Mouse (Mus musculus): Measurements from ENCODE around the gene Angpt4. TPM values are rescaled to one million over a fixed set of nuclear protein-coding genes. Genes with fewer than 3 reads are reported as not detected.

Angpt4 gene
- not detected in 2 replicates for polyA plus RNA-seq (2015; fragmentation: Nextera tagmentation; extraction: Ambion mirVana)

DNA sequence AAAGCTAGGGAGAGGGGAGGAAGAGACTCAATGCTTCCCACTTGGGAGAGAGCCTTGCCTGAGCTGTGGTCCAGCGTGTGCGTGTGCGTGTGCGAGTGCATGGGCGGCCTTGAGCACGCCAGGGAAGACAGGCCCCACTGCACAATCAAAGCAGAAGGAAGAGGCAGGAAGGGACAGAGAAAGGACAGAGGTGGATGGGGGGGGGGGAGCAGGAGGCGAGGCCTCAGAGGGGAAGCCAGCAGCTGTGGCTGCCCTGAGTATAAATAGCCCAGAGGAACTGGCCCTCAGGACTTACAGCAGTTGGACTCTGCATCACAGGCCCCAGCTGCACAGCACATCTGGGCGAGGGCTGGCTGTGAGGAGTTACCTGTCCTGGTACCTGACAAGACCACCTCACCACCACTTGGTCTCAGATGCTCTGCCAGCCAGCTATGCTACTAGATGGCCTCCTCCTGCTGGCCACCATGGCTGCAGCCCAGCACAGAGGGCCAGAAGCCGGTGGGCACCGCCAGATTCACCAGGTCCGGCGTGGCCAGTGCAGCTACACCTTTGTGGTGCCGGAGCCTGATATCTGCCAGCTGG is at the start of gene Angpt4:
Angpt4 (plus strand) TSS at position 292 of the 582 bp plus-strand sequence.
- Histone ChIP-seq H3K27ac (no peak within 1 kb of the TSS), H3K4me2 (no peak within 1 kb of the TSS), H3K4me3 (no peak within 1 kb of the TSS), H3K9me3 (replicated peaks) (no peaks in the 10 kb centered on the region), H3K27me3 (no peaks in the 10 kb centered on the region), H3K9ac (no peak within 1 kb of the TSS), H3K36me3 (ENCODE audit: poor library complexity, severe bottlenecking) (no peaks in the 10 kb centered on the region), H3K4me1 (no peaks in the 10 kb centered on the region)
- no peak for ATAC-seq
- WGBS, result 75% methylated on average over 13 of the region's 13 CpGs

DNA sequence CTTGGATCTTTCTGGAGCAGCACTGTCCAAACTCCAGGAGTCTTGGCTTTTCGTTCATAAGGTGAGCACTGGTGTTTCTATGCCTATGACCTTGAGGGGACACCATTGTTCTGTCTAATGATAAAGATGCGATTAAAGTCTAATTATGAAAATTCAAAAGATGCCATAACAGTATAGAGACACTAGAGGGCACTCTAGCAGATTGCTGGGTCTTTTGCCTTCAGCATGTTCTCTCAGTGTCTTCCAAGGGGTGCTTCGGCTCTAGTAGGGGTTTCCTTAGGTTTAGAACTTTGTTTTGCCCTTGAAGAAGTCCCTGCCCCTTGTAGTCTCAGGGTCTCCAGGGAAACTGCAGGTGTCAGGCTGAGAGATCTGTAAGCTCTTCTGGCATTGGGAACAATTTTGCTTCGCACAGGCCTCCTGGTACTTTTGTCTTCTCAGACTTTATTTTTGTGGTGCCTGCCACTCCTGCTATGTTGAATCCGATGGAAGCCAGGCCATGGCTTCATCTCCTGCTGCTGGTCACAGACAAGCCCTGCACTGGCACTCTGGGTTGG is 48.7 kb upstream of the Angpt4 start:
- Histone ChIP-seq H3K4me2 (no peak overlapping the region), H3K9me3 (replicated peaks) (no peaks in the 10 kb centered on the region), H3K27ac (no peak overlapping the region), H3K4me3 (no peak overlapping the region), H3K27me3 (no peaks in the 10 kb centered on the region), H3K9ac (no peak overlapping the region), H3K36me3 (ENCODE audit: poor library complexity, severe bottlenecking) (no peaks in the 10 kb centered on the region), H3K4me1 (peaks cover 7% of the 10 kb centered on the region)
- no peak for ATAC-seq
- WGBS, result 42% methylated on average over 5 of the region's 5 CpGs

DNA sequence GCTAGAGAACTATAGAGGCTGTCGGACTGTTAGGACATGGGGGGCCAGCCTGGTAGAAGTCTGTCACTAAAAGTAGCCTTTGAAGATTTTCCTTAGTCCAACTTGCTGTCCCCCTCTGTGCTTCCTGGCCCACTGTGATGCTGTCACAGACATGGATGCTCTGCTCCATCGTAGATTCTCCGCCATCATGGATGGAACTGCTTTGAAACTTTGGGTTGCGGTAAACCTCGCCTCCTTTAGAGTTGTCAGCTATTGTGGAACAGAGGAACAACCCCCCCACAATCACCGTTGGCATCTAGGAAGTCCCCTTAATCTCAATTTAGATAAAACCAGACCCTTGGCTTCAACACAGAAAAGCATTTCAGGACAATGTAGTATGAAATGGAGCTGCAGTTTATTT is 46.1 kb upstream of the Angpt4 start:
- Histone ChIP-seq H3K9me3 (replicated peaks) (no peaks in the 10 kb centered on the region), H3K27ac (no peak overlapping the region), H3K4me3 (no peak overlapping the region), H3K9ac (no peak overlapping the region), H3K36me3 (ENCODE audit: poor library complexity, severe bottlenecking) (no peaks in the 10 kb centered on the region), H3K4me1 (peaks cover 7% of the 10 kb centered on the region), H3K27me3 (no peaks in the 10 kb centered on the region), H3K4me2 (no peak overlapping the region)
- ATAC-seq, result no peak
- 89% methylated on average over 6 of the region's 6 CpGs for WGBS

DNA sequence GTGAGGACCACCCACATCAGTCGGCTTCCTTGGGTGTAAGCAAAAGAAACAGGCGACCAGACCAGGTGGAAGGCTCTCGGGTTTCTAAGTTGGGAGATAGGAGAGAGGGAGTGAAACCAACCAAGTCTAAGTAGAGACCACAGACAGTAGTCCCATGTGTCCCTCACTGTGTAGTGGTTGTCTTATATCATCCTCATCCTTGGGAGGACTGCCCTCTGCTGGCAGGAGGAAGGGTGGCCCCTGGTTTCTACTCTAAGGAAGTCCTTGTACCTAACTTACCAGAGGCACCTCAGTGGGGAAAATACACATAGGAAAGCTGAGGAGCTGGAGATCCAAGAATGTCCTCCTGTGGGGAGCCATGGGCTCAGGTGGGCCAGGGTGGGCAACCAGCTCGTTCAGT is 44.5 kb upstream of the Angpt4 start:
- WGBS, result 46% methylated on average over 4 of the region's 4 CpGs
- Histone ChIP-seq H3K27me3 (no peaks in the 10 kb centered on the region), H3K4me2 (no peak overlapping the region), H3K9ac (no peak overlapping the region), H3K27ac (no peak overlapping the region), H3K4me1 (peaks cover 7% of the 10 kb centered on the region), H3K9me3 (replicated peaks) (no peaks in the 10 kb centered on the region), H3K4me3 (no peak overlapping the region), H3K36me3 (ENCODE audit: poor library complexity, severe bottlenecking) (no peaks in the 10 kb centered on the region)
- peak; percentile 59; the same call in 1 of the 2 replicates for ATAC-seq

DNA sequence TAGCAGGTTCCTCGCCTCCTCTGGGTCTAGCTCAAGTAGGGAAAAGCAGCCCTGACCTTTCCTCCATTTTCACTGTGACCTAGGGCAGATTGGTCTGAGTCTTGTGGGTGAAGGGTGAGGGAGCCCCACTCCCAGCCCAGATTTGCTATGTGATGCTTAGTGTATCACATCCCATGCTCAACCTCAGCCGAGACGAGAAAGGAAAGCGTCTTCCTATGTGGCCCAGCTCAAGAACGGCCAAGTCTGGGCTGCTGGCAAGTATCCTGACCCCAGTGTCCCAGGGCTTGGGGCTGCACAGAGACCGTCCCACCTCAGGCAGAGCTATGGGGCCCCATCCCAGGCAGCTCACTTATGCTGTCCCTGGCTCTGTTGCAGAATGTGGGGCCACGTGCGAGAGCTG is 42.8 kb upstream of the Angpt4 start:
- no peaks in the 10 kb centered on the region for H3K9me3 ChIP-seq (replicated peaks)
- H3K4me1 ChIP-seq, result no peaks in the 10 kb centered on the region
- no peak overlapping the region for H3K4me3 ChIP-seq
- no peak overlapping the region for H3K9ac ChIP-seq
- no peak overlapping the region for H3K4me2 ChIP-seq
- no peaks in the 10 kb centered on the region for H3K36me3 ChIP-seq (ENCODE audit: poor library complexity, severe bottlenecking)
- ATAC-seq, result no peak
- H3K27me3 ChIP-seq, result no peaks in the 10 kb centered on the region
- whole genome bisulfite sequencing, result 80% methylated on average over 8 of the region's 8 CpGs
- no peak overlapping the region for H3K27ac ChIP-seq

DNA sequence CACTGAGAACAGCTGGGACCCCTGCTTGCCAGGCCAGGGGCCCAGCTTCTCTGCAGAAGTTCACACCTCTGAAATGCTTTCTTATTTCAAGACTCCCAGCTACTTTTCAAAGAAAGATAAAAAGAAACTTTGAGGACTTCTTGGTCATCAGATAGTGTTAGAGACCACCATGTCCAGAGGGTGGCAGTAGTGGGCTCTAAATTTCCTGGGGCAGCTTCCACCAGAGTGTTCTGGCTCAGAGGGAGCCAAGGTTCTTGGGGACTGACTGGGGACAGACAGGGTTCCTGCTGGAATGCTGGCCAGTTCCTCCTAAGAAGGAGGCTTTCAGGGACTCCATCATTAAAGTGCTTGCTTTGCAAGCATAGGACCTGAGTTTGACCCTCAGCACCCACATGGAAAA is 36.5 kb upstream of the Angpt4 start:
- H3K9me3 ChIP-seq (replicated peaks), result no peaks in the 10 kb centered on the region
- no peak overlapping the region for H3K9ac ChIP-seq
- H3K4me1 ChIP-seq, result no peaks in the 10 kb centered on the region
- no peaks in the 10 kb centered on the region for H3K36me3 ChIP-seq (ENCODE audit: poor library complexity, severe bottlenecking)
- no peak for ATAC-seq
- H3K4me3 ChIP-seq, result no peak overlapping the region
- H3K27me3 ChIP-seq, result no peaks in the 10 kb centered on the region
- H3K4me2 ChIP-seq, result no peak overlapping the region
- no peak overlapping the region for H3K27ac ChIP-seq

DNA sequence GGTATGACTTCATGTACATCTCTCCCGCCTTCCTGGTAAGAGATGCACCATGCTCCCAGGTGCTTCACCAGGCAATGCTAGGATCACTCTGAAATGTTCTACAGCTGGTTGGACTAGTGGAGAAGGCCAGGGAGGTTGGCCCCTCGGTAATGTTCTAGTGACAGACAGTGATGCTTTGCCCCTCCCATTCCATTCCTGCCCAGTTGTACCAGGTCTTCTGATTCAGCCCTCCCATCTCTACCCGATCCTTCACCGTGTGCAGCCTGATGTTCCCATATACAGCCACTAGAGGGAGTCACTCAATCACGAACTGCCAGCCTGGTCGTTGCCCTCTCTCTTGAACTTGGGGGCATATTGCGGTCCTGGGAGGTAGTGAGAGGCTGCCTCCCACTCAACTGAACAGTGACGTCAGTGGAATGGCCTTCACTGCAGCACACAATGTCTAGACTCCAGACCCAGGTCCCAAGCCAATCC is 35.0 kb upstream of the Angpt4 start:
- 15% methylated on average over 8 of the region's 8 CpGs for WGBS
- peak; percentile 83 for ATAC-seq
- no peak overlapping the region for H3K27ac ChIP-seq
- no peak overlapping the region for H3K4me2 ChIP-seq
- H3K9ac ChIP-seq, result no peak overlapping the region
- no peaks in the 10 kb centered on the region for H3K36me3 ChIP-seq (ENCODE audit: poor library complexity, severe bottlenecking)
- no peaks in the 10 kb centered on the region for H3K9me3 ChIP-seq (replicated peaks)
- H3K27me3 ChIP-seq, result no peaks in the 10 kb centered on the region
- no peak overlapping the region for H3K4me3 ChIP-seq
- no peaks in the 10 kb centered on the region for H3K4me1 ChIP-seq

DNA sequence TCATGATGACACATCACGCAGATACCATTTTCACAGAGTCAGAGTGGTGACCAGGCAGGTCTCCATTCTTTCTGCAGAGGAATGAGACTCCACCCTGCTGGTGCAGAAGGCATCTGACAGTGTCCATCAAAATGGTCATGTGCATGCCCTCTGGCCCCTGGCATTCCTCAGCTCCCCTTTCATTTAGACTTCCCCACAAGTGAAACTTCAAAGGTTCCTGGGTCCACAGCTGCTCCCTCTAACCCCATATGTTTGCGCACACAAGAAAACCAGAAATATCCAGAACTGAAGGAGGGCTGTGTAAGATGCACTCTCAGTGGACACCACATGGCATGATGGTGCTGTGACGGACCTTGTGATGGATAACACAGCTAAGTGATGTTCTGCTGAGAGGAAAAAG is 32.4 kb upstream of the Angpt4 start:
- no peaks in the 10 kb centered on the region for H3K4me1 ChIP-seq
- no peaks in the 10 kb centered on the region for H3K9me3 ChIP-seq (replicated peaks)
- H3K9ac ChIP-seq, result no peak overlapping the region
- 81% methylated on average over 3 of the region's 3 CpGs for WGBS
- no peak overlapping the region for H3K27ac ChIP-seq
- H3K4me3 ChIP-seq, result no peak overlapping the region
- ATAC-seq, result no peak
- no peak overlapping the region for H3K4me2 ChIP-seq
- no peaks in the 10 kb centered on the region for H3K27me3 ChIP-seq
- no peaks in the 10 kb centered on the region for H3K36me3 ChIP-seq (ENCODE audit: poor library complexity, severe bottlenecking)

DNA sequence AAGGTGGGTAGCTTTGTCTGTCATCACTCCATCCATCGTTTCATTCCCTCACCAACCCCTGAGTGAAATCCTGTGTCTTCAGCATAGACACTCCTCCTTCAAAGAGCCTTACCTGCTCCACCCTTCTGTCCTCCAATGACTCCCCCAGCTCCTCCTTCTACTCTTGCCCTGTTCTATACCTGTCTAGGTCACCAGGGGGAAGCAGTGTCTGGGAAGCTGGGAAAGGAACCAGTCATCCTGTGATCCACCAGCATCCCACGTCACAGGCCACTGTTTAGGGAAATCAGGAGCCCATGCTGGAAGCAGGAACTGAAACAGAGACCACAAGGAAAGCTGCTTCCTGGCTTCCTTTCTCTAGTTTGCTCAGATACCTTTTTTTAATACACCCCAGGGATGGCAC is 31.2 kb upstream of the Angpt4 start:
- WGBS, result 70% methylated on average over 2 of the region's 2 CpGs
- no peaks in the 10 kb centered on the region for H3K4me1 ChIP-seq
- no peak overlapping the region for H3K9ac ChIP-seq
- no peak overlapping the region for H3K27ac ChIP-seq
- H3K4me3 ChIP-seq, result no peak overlapping the region
- no peak overlapping the region for H3K4me2 ChIP-seq
- no peak for ATAC-seq
- H3K36me3 ChIP-seq (ENCODE audit: poor library complexity, severe bottlenecking), result no peaks in the 10 kb centered on the region
- H3K27me3 ChIP-seq, result no peaks in the 10 kb centered on the region
- no peaks in the 10 kb centered on the region for H3K9me3 ChIP-seq (replicated peaks)

DNA sequence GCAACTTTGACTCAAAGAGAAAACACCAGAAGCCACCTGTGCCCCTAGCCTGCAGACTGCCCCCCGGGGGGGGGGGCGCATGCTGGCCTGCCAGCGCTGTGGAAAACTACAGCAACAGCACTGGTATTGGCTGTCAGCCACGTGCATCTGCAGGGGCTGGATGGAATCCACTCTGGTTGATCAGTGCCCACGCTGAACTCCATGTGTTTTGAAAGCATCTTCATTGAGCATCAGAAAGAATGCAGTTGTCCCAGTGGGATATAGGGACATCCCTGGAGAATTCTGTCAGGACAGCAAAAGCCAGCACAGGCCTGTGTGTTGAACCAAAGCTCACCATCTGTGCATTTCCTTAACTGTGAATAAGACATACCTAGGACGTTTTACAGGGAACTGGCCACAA is 20.0 kb upstream of the Angpt4 start:
- Histone ChIP-seq H3K9me3 (replicated peaks) (no peaks in the 10 kb centered on the region), H3K36me3 (ENCODE audit: poor library complexity, severe bottlenecking) (no peaks in the 10 kb centered on the region), H3K27me3 (no peaks in the 10 kb centered on the region), H3K4me3 (no peak overlapping the region), H3K27ac (no peak overlapping the region), H3K4me2 (no peak overlapping the region), H3K9ac (no peak overlapping the region), H3K4me1 (peaks cover 5% of the 10 kb centered on the region; the same call in 1 of the 2 replicates)
- ATAC-seq, result no peak
- 59% methylated on average over 6 of the region's 6 CpGs for WGBS

DNA sequence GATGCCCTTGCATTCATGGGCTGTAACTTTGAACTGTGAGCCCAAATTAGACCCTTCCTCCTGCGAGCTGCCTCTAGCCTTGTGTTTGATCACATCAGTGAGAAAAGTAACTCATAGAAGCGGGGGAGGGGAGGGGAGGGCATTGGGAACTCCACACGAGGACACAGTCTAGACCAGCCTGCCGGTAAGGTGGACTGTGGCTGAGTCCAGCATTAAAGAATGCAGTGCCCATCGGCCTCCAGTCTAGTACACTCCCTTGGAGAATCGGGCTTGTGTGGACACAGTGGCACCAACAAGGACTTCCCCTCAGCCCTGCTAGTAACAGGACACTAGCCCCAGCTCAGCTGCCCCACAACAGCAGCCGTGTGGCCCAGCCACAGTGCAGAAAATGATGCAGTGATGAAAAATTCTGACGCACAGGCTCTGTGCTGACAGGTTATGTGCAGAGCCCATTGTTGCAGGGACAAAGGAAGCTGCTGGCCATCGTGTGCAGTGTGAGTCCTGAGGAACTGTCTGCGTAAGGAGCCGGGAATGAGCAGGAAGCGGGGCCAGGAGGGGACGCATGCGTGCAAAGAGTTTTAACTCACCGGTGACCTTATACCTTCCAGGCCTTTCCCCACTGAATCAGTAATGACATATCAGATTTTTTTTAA is 17.8 kb upstream of the Angpt4 start:
- H3K27ac ChIP-seq, result no peak overlapping the region
- no peak overlapping the region for H3K4me2 ChIP-seq
- WGBS, result 48% methylated on average over 15 of the region's 15 CpGs
- H3K36me3 ChIP-seq (ENCODE audit: poor library complexity, severe bottlenecking), result no peaks in the 10 kb centered on the region
- H3K4me3 ChIP-seq, result no peak overlapping the region
- no peaks in the 10 kb centered on the region for H3K9me3 ChIP-seq (replicated peaks)
- H3K4me1 ChIP-seq, result peaks cover 5% of the 10 kb centered on the region; the same call in 1 of the 2 replicates
- no peak for ATAC-seq
- peak overlapping the region; percentile 40; the same call in 1 of the 2 replicates for H3K9ac ChIP-seq
- no peaks in the 10 kb centered on the region for H3K27me3 ChIP-seq

DNA sequence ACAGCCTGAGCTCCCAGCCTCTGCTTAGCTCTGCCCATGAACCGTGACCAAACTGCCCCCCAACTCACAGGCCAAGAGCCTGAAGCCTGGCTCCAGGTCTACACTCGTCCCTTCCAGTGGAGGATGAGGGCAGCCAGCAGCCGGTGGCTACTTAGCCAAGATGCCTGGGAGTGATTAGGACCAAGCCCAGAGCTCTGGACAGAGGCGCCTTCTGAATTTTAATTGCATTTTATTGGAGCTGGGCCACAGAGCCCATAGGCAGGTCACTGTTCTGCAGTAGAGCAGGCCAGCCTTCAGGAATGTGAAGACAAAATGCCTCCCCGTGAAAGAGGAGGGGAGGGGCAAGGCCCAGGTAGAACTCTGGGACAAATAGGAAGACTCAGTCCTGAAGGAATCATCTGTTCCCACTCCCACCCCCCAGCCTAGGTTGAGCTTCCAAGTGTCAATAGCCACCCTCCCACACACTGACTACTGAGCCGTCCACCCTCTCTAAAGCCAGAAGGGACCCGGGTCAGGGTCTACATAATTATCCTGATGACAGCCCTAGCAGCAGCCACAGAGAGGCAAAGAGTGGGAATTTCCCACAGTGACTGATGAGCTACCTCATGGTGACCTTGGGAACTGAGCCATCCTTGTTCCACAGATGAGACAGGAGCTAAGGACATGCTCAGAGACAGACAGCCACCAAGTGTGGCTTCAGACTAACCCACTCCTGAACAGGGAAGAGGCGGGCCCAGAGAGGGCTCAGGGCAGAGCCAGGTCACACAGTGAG is 16.6 kb upstream of the Angpt4 start:
- no peaks in the 10 kb centered on the region for H3K36me3 ChIP-seq (ENCODE audit: poor library complexity, severe bottlenecking)
- H3K27me3 ChIP-seq, result no peaks in the 10 kb centered on the region
- H3K9ac ChIP-seq, result no peak overlapping the region
- peaks cover 5% of the 10 kb centered on the region; the same call in 1 of the 2 replicates for H3K4me1 ChIP-seq
- no peak overlapping the region for H3K4me2 ChIP-seq
- 63% methylated on average over 8 of the region's 8 CpGs for WGBS
- H3K4me3 ChIP-seq, result no peak overlapping the region
- H3K9me3 ChIP-seq (replicated peaks), result no peaks in the 10 kb centered on the region
- peak; percentile 55; the same call in 1 of the 2 replicates for ATAC-seq
- no peak overlapping the region for H3K27ac ChIP-seq
